12 mouse cellular contexts compared by ENCODE assay signal in genomic region chr8:91197233-91197632, GRCm38 (mm10). TPM values are rescaled to one million over a fixed set of nuclear protein-coding genes. Genes with fewer than 3 reads are reported as not detected.
DNase-seq lines count a peak whose midpoint lies in the region; ATAC-seq lines count a peak whose summit lies in the region.
"Had no signal": no experiment of that assay in that cellular context is flagged by ENCODE, and none has a peak within 500 bp of the region (broad histone marks: within the 10 kb centered on the region; RNA-seq: fewer than 3 reads in every experiment).

No protein-coding gene starts in this region.

- no peak overlapping the region for H3K9ac ChIP-seq in lung, embryonic 15.5 days
- H3K9ac ChIP-seq: embryonic facial prominence, embryonic 15.5 days; forebrain, embryonic 15.5 days; hindbrain, embryonic 14.5 days; kidney, embryonic 15.5 days had no signal

- ATAC-seq in lung, embryonic 15.5 days (ENCODE audit: borderline replicate concordance, extremely low read depth, low FRiP score, low TSS enrichment): peak; percentile 39; the same call in 1 of the 2 replicates
- ATAC-seq in activated CD4-positive, CD25-positive, alpha-beta regulatory T cell, adult 4 months: no peak
- ATAC-seq: forebrain, embryonic 15.5 days had no signal

- no peak overlapping the region for H3K27ac ChIP-seq in lung, embryonic 15.5 days
- H3K27ac ChIP-seq: embryonic facial prominence, embryonic 15.5 days; forebrain, embryonic 15.5 days; hindbrain, embryonic 14.5 days; kidney, embryonic 15.5 days; macrophage had no signal

- no peaks in the 10 kb centered on the region for H3K36me3 ChIP-seq in lung, embryonic 15.5 days
- H3K36me3 ChIP-seq: embryonic facial prominence, embryonic 15.5 days; forebrain, embryonic 15.5 days; kidney, embryonic 15.5 days had no signal

- no peak overlapping the region for H3K4me2 ChIP-seq in lung, embryonic 15.5 days
- H3K4me2 ChIP-seq: embryonic facial prominence, embryonic 15.5 days; forebrain, embryonic 15.5 days; hindbrain, embryonic 14.5 days; kidney, embryonic 15.5 days had no signal

- DNase-seq in lung, postnatal 14 days: no peak
- peak; percentile 14 to 40 for DNase-seq in heart, adult 9 months (ENCODE audit: low spot score in 2 of 2)
- peak; percentile 12 for DNase-seq in heart, postnatal 4 days
- peak; percentile 34 for DNase-seq in thymus, postnatal 25 days
- no peak for DNase-seq in gastrocnemius, adult 8-10 months (ENCODE audit: low spot score in 2 of 2)

- no peaks in the 10 kb centered on the region for H3K9me3 ChIP-seq in lung, embryonic 15.5 days
- H3K9me3 ChIP-seq: embryonic facial prominence, embryonic 15.5 days; forebrain, embryonic 15.5 days; kidney, embryonic 15.5 days had no signal

- 70% methylated on average over 5 of the region's 5 CpGs for WGBS in lung, embryonic 15.5 days

- no peak overlapping the region for H3K4me3 ChIP-seq in lung, embryonic 15.5 days
- H3K4me3 ChIP-seq: embryonic facial prominence, embryonic 15.5 days; forebrain, embryonic 15.5 days; kidney, embryonic 15.5 days had no signal

- H3K27me3 ChIP-seq in lung, embryonic 15.5 days: no peaks in the 10 kb centered on the region
- H3K27me3 ChIP-seq: embryonic facial prominence, embryonic 15.5 days had no signal

- peaks cover 10% of the 10 kb centered on the region; the same call in 1 of the 2 replicates for H3K4me1 ChIP-seq in lung, embryonic 15.5 days
- H3K4me1 ChIP-seq: forebrain, embryonic 15.5 days; kidney, embryonic 15.5 days had no signal

RNA-seq across cellular contexts. Expression of gene Aktip, which starts 2.5 kb away (rescaled TPM):
- polyA plus RNA-seq in lung, embryonic 15.5 days (2015; fragmentation: Nextera tagmentation; extraction: Ambion mirVana): 63.2 and 64.7 TPM in 2 replicates
- 10 to 100 TPM; 31.3 to 34.0 TPM for total RNA-seq in heart, postnatal 4 days (2021)
- polyA plus RNA-seq in activated CD4-positive, CD25-positive, alpha-beta regulatory T cell, adult 4 months (2017; shearing (Covaris generic)): 10 to 100 TPM; 14.5 to 28.0 TPM
- total RNA-seq in gastrocnemius, adult 8-10 months (2022): 10 to 100 TPM; 52.1 to 71.8 (median 61.8) TPM

Comparison
In these comparisons a context has a peak if more than half of its experiments do, and no peak if none do; other contexts are left out.
1. DNase-seq: peak in heart, adult 9 months (2 of 2), heart, postnatal 4 days (single experiment) and thymus, postnatal 25 days (single experiment); none in lung, postnatal 14 days (single experiment) and gastrocnemius, adult 8-10 months (0 of 2).